Mouse (Mus musculus): ENCODE results near the gene Ephx1. TPM values are rescaled to one million over a fixed set of nuclear protein-coding genes. Genes with fewer than 3 reads are reported as not detected.

The Ephx1 gene
- polyA plus RNA-seq, 1 experiment from 2014 or later, result 1.7 TPM

GRCm38 (mm10) chr1:181010171-181010932 lies 10.4 kb downstream of the Ephx1 start:
- no peak for ATAC-seq
- 60% methylated on average over 4 of the region's 4 CpGs for WGBS
- no peaks in the 10 kb centered on the region for H3K36me3 ChIP-seq (ENCODE audit: poor library complexity, severe bottlenecking)

GRCm38 (mm10) chr1:181009754-181010153 lies 10.9 kb downstream of the Ephx1 start:
- no peak overlapping the region for H3K4me3 ChIP-seq
- no peaks in the 10 kb centered on the region for H3K4me1 ChIP-seq
- H3K36me3 ChIP-seq (ENCODE audit: poor library complexity, severe bottlenecking), result no peaks in the 10 kb centered on the region
- no peaks in the 10 kb centered on the region for H3K27me3 ChIP-seq
- WGBS, result 81% methylated on average over 3 of the region's 3 CpGs
- no peak for ATAC-seq
- no peaks in the 10 kb centered on the region for H3K9me3 ChIP-seq (replicated peaks)
- H3K9ac ChIP-seq, result no peak overlapping the region
- H3K4me2 ChIP-seq, result no peak overlapping the region
- H3K27ac ChIP-seq, result no peak overlapping the region

More at GRCm38 (mm10) chr1:181010171-181010932, 10.4 kb downstream of the Ephx1 start:
- Histone ChIP-seq H3K4me2 (no peak overlapping the region), H3K9me3 (replicated peaks) (no peaks in the 10 kb centered on the region), H3K27ac (no peak overlapping the region), H3K4me1 (no peaks in the 10 kb centered on the region), H3K9ac (no peak overlapping the region), H3K27me3 (no peaks in the 10 kb centered on the region), H3K4me3 (no peak overlapping the region)

- H3K9me3 ChIP-seq (replicated peaks), result no peaks in the 10 kb centered on the region
- no peak overlapping the region for H3K4me2 ChIP-seq
- no peak overlapping the region for H3K4me3 ChIP-seq
- no peak overlapping the region for H3K9ac ChIP-seq
- WGBS, result 87% methylated on average over 4 of the region's 4 CpGs
- ATAC-seq, result no peak
- H3K4me1 ChIP-seq, result no peaks in the 10 kb centered on the region
- H3K36me3 ChIP-seq (ENCODE audit: poor library complexity, severe bottlenecking), result no peaks in the 10 kb centered on the region
- no peaks in the 10 kb centered on the region for H3K27me3 ChIP-seq
- H3K27ac ChIP-seq, result no peak overlapping the region
These were observed 11.6 kb downstream of the Ephx1 start for GRCm38 (mm10) chr1:181009011-181009590.

GRCm38 (mm10) chr1:181008266-181008665 lies 12.4 kb downstream of the Ephx1 start:
- H3K9ac ChIP-seq, result no peak overlapping the region
- no peak overlapping the region for H3K4me3 ChIP-seq
- no peaks in the 10 kb centered on the region for H3K27me3 ChIP-seq
- H3K36me3 ChIP-seq (ENCODE audit: poor library complexity, severe bottlenecking), result no peaks in the 10 kb centered on the region
- H3K4me2 ChIP-seq, result no peak overlapping the region
- H3K9me3 ChIP-seq (replicated peaks), result no peaks in the 10 kb centered on the region
- 92% methylated on average over 2 of the region's 2 CpGs for WGBS
- no peaks in the 10 kb centered on the region for H3K4me1 ChIP-seq
- H3K27ac ChIP-seq, result no peak overlapping the region
- ATAC-seq, result no peak

GRCm38 (mm10) chr1:181007831-181008230 lies 12.9 kb downstream of the Ephx1 start:
- no peak for ATAC-seq
- WGBS, result 84% methylated on average over 6 of the region's 6 CpGs

GRCm38 (mm10) chr1:181005331-181005730 lies 15.4 kb downstream of the Ephx1 start:
- no peaks in the 10 kb centered on the region for H3K4me1 ChIP-seq
- whole genome bisulfite sequencing, result 85% methylated on average over 8 of the region's 8 CpGs
- no peak overlapping the region for H3K9ac ChIP-seq
- H3K9me3 ChIP-seq (replicated peaks), result no peaks in the 10 kb centered on the region
- no peak for ATAC-seq
- H3K4me3 ChIP-seq, result no peak overlapping the region
- H3K27ac ChIP-seq, result no peak overlapping the region
- no peaks in the 10 kb centered on the region for H3K27me3 ChIP-seq
- H3K36me3 ChIP-seq (ENCODE audit: poor library complexity, severe bottlenecking), result no peaks in the 10 kb centered on the region
- H3K4me2 ChIP-seq, result no peak overlapping the region

More at GRCm38 (mm10) chr1:181007831-181008230, 12.9 kb downstream of the Ephx1 start:
- Histone ChIP-seq H3K27ac (no peak overlapping the region), H3K36me3 (ENCODE audit: poor library complexity, severe bottlenecking) (no peaks in the 10 kb centered on the region), H3K9me3 (replicated peaks) (no peaks in the 10 kb centered on the region), H3K4me2 (no peak overlapping the region), H3K9ac (no peak overlapping the region), H3K27me3 (no peaks in the 10 kb centered on the region), H3K4me1 (no peaks in the 10 kb centered on the region), H3K4me3 (no peak overlapping the region)

GRCm38 (mm10) chr1:181003790-181004189 lies 16.9 kb downstream of the Ephx1 start:
- ATAC-seq, result no peak
- 83% methylated on average over 2 of the region's 2 CpGs for WGBS
- no peaks in the 10 kb centered on the region for H3K9me3 ChIP-seq (replicated peaks)

GRCm38 (mm10) chr1:181001621-181002020 lies 19.1 kb downstream of the Ephx1 start:
- Histone ChIP-seq H3K4me3 (no peak overlapping the region), H3K9me3 (replicated peaks) (no peaks in the 10 kb centered on the region), H3K27me3 (no peaks in the 10 kb centered on the region), H3K4me2 (no peak overlapping the region), H3K9ac (no peak overlapping the region), H3K27ac (no peak overlapping the region), H3K36me3 (ENCODE audit: poor library complexity, severe bottlenecking) (no peaks in the 10 kb centered on the region), H3K4me1 (no peaks in the 10 kb centered on the region)
- ATAC-seq, result no peak
- WGBS, result 94% methylated on average over 3 of the region's 3 CpGs

More at GRCm38 (mm10) chr1:181003790-181004189, 16.9 kb downstream of the Ephx1 start:
- Histone ChIP-seq H3K4me1 (no peaks in the 10 kb centered on the region), H3K36me3 (ENCODE audit: poor library complexity, severe bottlenecking) (no peaks in the 10 kb centered on the region), H3K27ac (no peak overlapping the region), H3K9ac (no peak overlapping the region), H3K4me2 (no peak overlapping the region), H3K4me3 (no peak overlapping the region), H3K27me3 (no peaks in the 10 kb centered on the region)

- H3K27ac ChIP-seq, result no peak overlapping the region
- H3K9ac ChIP-seq, result no peak overlapping the region
- no peaks in the 10 kb centered on the region for H3K27me3 ChIP-seq
- H3K4me2 ChIP-seq, result no peak overlapping the region
- no peaks in the 10 kb centered on the region for H3K4me1 ChIP-seq
- 84% methylated on average over 3 of the region's 3 CpGs for WGBS
- no peaks in the 10 kb centered on the region for H3K9me3 ChIP-seq (replicated peaks)
- ATAC-seq, result no peak
- H3K4me3 ChIP-seq, result no peak overlapping the region
- no peaks in the 10 kb centered on the region for H3K36me3 ChIP-seq (ENCODE audit: poor library complexity, severe bottlenecking)
These were observed 19.5 kb downstream of the Ephx1 start for GRCm38 (mm10) chr1:181001217-181001616.

GRCm38 (mm10) chr1:181000501-181001092 lies 20.1 kb downstream of the Ephx1 start:
- ATAC-seq, result no peak
- Histone ChIP-seq H3K27ac (no peak overlapping the region), H3K27me3 (no peaks in the 10 kb centered on the region), H3K36me3 (ENCODE audit: poor library complexity, severe bottlenecking) (no peaks in the 10 kb centered on the region), H3K4me2 (no peak overlapping the region), H3K9me3 (replicated peaks) (no peaks in the 10 kb centered on the region), H3K4me1 (no peaks in the 10 kb centered on the region), H3K4me3 (no peak overlapping the region), H3K9ac (no peak overlapping the region)
- WGBS, result 54% methylated on average over 10 of the region's 10 CpGs

- no peaks in the 10 kb centered on the region for H3K27me3 ChIP-seq
- H3K4me2 ChIP-seq, result no peak overlapping the region
- H3K27ac ChIP-seq, result no peak overlapping the region
- no peak for ATAC-seq
- H3K4me1 ChIP-seq, result no peaks in the 10 kb centered on the region
- no peaks in the 10 kb centered on the region for H3K9me3 ChIP-seq (replicated peaks)
- WGBS, result 58% methylated on average over 3 of the region's 3 CpGs
- no peaks in the 10 kb centered on the region for H3K36me3 ChIP-seq (ENCODE audit: poor library complexity, severe bottlenecking)
- H3K4me3 ChIP-seq, result no peak overlapping the region
- no peak overlapping the region for H3K9ac ChIP-seq
These were observed 28.6 kb downstream of the Ephx1 start for GRCm38 (mm10) chr1:180992142-180992541.

- Histone ChIP-seq H3K36me3 (ENCODE audit: poor library complexity, severe bottlenecking) (no peaks in the 10 kb centered on the region), H3K9ac (no peak overlapping the region), H3K27ac (no peak overlapping the region), H3K27me3 (no peaks in the 10 kb centered on the region), H3K4me1 (no peaks in the 10 kb centered on the region), H3K4me2 (no peak overlapping the region), H3K9me3 (replicated peaks) (no peaks in the 10 kb centered on the region), H3K4me3 (no peak overlapping the region)
- ATAC-seq, result no peak
- WGBS, result 66% methylated on average over 3 of the region's 3 CpGs
These were observed 30.0 kb downstream of the Ephx1 start for GRCm38 (mm10) chr1:180990671-180991070.
